Mouse (Mus musculus) B cell, adult 62 days (primary cell): ENCODE measurements around the gene Cenpx. TPM values are rescaled to one million over a fixed set of nuclear protein-coding genes. Genes with fewer than 3 reads are reported as not detected.

Experiments used
- total RNA-seq: library from RNA; stranded (reverse); gene quantifications from 4 replicates; pipeline ENCODE4 v1.2.4, GENCODE M21; 2023

Cenpx gene
- total RNA-seq = 26.6 to 39.0 TPM (median 29.3 TPM) in 4 replicates

GRCm38 (mm10) chr11:120713580-120714518, at the start of gene Cenpx, which contains the start of gene Lrrc45:
TSS of gene Cenpx (minus strand) at chr11:120713738.
TSS of gene Lrrc45 (plus strand) at chr11:120713925.

GRCm38 (mm10) chr11:120762672-120763041, 49.1 kb upstream of the Cenpx start, which contains the start of gene Hmga1b:
TSS of gene Hmga1b (plus strand) at chr11:120762794.

DNA sequence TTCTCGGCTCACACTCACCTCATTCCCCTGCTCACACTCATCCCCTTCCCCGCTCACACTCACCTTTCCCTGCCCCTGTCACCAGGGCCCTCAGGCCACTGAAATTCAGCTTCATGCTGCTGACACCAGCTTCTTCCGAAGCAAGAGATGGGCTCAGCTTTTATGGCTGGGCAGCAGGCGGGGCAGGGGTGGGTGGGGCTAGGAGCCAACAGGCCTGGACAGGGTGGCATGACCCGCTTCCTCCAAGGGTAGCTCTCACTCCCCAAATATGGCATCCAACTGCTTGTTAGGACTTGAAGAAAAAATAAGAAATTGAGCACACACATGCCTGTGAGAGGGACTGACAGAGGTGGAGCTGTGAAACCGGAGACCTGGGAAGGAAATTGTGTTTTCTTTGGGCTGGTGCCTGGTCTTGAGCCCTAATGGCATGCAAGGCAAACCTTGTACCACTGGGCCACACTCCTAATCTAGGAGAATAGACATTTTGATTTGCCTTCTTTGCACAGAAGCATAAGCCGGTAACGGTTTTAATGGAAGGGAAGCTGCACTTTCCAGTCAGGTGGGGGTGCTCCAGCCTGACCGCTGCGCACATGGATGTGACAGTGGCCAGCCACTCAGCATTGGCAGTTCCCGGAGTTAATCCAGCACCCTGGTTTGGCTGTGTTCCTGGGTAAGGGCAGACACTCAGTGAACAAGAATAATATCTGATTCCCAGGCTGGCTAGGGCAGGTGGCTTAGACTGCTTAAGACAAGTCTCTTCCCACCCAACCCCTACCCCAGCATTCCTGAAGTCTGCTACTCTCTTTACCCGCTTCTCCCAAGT, 18.5 kb upstream of the Cenpx start, which contains the start of gene Cbr2:
Gene Cbr2 (minus strand): TSS at position 257 of the 823 bp plus-strand sequence.

GRCm38 (mm10) chr11:120727169-120727527, 13.6 kb upstream of the Cenpx start, which contains the start of gene Dcxr:
TSS of gene Dcxr (minus strand) at chr11:120727281.

DNA sequence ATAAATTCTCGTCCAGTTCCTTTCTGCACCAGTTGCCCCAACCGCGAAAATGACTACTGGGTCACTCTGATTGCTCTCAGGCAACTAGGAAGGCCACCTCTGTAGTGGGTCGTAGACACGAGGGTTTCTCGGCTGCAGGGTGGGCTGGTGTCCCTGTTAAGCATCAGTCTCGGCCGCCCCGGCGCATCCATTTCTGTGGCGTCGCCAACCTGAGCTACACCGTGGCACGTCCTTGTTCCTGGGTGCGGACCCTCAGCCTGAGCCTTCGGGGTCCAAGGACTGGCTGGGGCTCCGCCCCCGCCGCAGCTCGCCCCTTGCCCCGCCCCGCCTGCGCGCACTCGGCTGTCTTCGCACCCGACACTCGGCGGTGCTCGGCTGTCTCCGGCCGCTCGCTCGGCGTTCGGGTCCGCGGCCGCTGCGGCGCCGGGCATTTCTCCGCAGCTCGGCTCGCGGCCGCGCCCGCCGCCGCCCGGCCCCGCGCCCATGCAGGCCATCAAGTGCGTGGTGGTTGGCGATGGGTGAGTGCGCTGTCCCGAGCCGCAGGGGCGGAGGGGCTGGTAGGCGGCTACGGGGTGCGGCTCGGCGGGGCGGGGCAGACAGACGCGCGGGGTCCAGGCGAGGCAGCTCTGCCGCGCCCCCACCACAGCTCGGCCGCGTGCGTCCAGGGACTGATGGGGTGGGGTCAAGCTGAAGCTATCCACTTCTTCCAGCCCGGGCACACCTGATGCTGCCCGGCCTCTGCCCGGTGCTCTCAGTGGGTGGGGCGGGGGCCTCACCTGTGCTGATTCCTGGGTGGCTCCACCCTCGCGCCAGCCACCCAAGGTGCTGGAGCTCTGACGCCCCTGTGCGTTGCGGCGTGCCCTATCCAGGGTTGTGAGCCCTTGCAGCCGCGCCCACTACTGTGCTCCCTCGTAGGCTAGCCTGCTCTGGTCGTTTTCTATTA, 7.9 kb upstream of the Cenpx start, which contains the start of gene Rac3:
Gene Rac3 (plus strand): TSS at position 347 of the 943 bp plus-strand sequence.

DNA sequence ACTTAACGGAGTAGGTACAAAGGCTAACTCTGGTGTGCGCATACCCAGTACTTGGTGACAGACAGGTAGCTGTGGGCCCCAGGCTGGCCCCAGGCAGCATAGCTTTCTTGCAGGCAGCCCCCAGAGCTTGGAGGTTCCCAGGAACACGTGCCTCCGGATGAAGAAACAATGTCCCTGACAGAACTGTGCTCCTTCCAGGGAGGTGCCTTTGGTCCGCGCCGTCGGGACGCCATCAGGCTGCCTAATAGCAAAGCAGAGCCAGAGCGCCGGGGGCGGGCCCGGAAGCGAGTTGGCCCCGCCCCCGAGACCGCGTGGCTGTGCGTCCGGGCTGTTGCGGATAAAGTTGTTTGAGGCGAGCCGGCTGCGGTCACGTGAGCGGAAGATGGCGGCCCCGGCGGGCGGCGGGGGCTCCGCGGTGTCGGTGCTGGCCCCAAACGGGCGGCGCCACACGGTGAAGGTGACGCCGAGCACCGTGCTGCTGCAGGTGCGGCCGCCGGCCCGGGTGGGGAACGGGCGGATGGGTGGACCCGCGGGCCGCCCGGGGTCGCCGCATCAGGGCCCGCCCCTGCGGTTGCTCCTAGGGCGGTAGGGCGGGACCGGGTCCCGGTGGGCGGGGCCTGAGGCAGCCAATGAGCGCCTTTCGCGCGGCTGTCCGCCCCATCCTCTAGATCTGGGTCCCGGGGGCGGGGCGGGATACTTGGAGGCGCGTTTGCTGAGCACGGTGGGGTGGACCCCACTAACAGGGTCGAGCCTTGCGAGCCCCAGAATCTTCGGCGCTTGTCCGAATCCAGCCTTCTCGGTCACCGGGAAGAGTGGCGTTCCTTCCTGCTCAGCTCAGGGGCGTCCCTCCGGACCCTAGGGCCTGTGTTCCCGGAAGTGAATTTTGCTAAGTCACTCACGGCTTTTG, 40.6 kb downstream of the Cenpx start, which contains the start of gene Aspscr1:
Gene Aspscr1 (plus strand): TSS at position 287 of the 907 bp plus-strand sequence.

DNA sequence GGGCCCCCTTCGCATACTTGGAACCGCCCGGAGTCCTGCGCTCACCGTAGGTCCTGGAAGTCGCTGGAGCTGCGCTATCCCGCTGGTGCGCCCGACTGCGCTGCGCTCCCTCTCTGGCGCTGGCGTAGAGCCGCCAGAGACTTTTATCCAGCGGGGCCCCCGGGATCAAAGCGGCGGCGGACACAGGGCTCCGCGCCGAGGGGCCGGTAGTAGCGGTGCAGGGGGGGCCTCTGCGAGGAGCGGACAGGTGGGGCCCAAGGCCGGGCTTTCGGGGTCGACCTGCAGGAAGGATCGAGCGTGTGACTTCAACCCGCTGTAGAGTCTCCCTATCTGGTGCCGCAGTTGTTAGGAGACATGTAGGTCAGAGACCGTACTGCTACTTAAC, 52.5 kb downstream of the Cenpx start, which contains the start of gene Notum:
Gene Notum (minus strand): TSS at position 100 of the 385 bp plus-strand sequence.

Other genes with a start within 250 kb of the Cenpx start
- 4.9 to 14.4 TPM (median 11.7 TPM) in 4 replicates for gene Arl16, start 246.1 kb downstream of the Cenpx start, total RNA-seq
- gene Mrpl12, start 229.1 kb downstream of the Cenpx start, total RNA-seq = 31.5 to 40.7 TPM (median 34.0 TPM) in 4 replicates
- gene Slc25a10, start 221.9 kb downstream of the Cenpx start, total RNA-seq = 12.3 to 14.2 TPM (median 13.2 TPM) in 4 replicates
- gene Gcgr, start 183.0 kb downstream of the Cenpx start, total RNA-seq = not detected in 4 replicates
- 38.2 to 45.1 TPM (median 40.3 TPM) in 4 replicates for gene Mcrip1, start 164.0 kb downstream of the Cenpx start, total RNA-seq
- gene Ppp1r27, start 162.6 kb downstream of the Cenpx start, total RNA-seq = not detected in 4 replicates
- gene P4hb, start 140.5 kb downstream of the Cenpx start, total RNA-seq = 147 to 174 TPM (median 161 TPM) in 4 replicates
- 511 to 532 TPM (median 521 TPM) in 4 replicates for gene Arhgdia, start 132.1 kb downstream of the Cenpx start, total RNA-seq
- 140 to 161 TPM (median 155 TPM) in 4 replicates for gene Alyref, start 115.4 kb downstream of the Cenpx start, total RNA-seq
- gene Anapc11, start 115.3 kb downstream of the Cenpx start, total RNA-seq = 39.9 to 45.2 TPM (median 44.4 TPM) in 4 replicates
- gene Npb, start 105.3 kb downstream of the Cenpx start, total RNA-seq = not detected in 4 replicates
- 101 to 110 TPM (median 102 TPM) in 4 replicates for gene Pcyt2, start 95.8 kb downstream of the Cenpx start, total RNA-seq
- 95.8 to 118 TPM (median 106 TPM) in 4 replicates for gene Sirt7, start 88.5 kb downstream of the Cenpx start, total RNA-seq
- 66.1 to 75.4 TPM (median 73.7 TPM) in 4 replicates for gene Mafg, start 80.1 kb downstream of the Cenpx start, total RNA-seq
- 0.81 to 4.3 TPM (median 1.4 TPM) in 4 replicates for gene Pycr1, start 70.0 kb downstream of the Cenpx start, total RNA-seq
- gene Myadml2, start 65.6 kb downstream of the Cenpx start, total RNA-seq = 1.5 to 2.0 TPM in 2 of 4 replicates, not detected in the others
- gene Notum, start 52.6 kb downstream of the Cenpx start, total RNA-seq = not detected in 4 replicates
- 95.9 to 114 TPM (median 110 TPM) in 4 replicates for gene Aspscr1, start 40.8 kb downstream of the Cenpx start, total RNA-seq
- gene Lrrc45, start 187 bp upstream of the Cenpx start, total RNA-seq = 36.7 to 47.4 TPM (median 37.6 TPM) in 4 replicates
- gene Rac3, start 7.7 kb upstream of the Cenpx start, total RNA-seq = 0.86 TPM in 1 of 4 replicates, not detected in the others
- gene Dcxr, start 13.5 kb upstream of the Cenpx start, total RNA-seq = 13.4 to 18.0 TPM (median 16.8 TPM) in 4 replicates
- not detected in 4 replicates for gene Cbr2, start 18.4 kb upstream of the Cenpx start, total RNA-seq
- 33.4 to 46.4 TPM (median 42.5 TPM) in 4 replicates for gene Hmga1b, start 49.1 kb upstream of the Cenpx start, total RNA-seq
- gene Rfng, start 70.5 kb upstream of the Cenpx start, total RNA-seq = 12.1 to 16.6 TPM (median 12.6 TPM) in 4 replicates
- 70.3 to 87.1 TPM (median 75.6 TPM) in 4 replicates for gene Gps1, start 70.5 kb upstream of the Cenpx start, total RNA-seq
- gene Dus1l, start 82.7 kb upstream of the Cenpx start, total RNA-seq = 49.8 to 57.3 TPM (median 53.2 TPM) in 4 replicates
- gene Fasn, start 110.8 kb upstream of the Cenpx start, total RNA-seq = 117 to 130 TPM (median 124 TPM) in 4 replicates
- 0.54 to 1.0 TPM (median 0.88 TPM) in 4 replicates for gene Ccdc57, start 219.1 kb upstream of the Cenpx start, total RNA-seq
- gene Slc16a3, start 234.7 kb upstream of the Cenpx start, total RNA-seq = 0.95 to 1.4 TPM (median 1.3 TPM) in 4 replicates